Mouse (Mus musculus) embryonic facial prominence, embryonic 13.5 days (tissue): ENCODE data around the gene Tmem132c. TPM values are rescaled to one million over a fixed set of nuclear protein-coding genes. Genes with fewer than 3 reads are reported as not detected.

ENCODE experiments used
- ATAC-seq: fragments of 200-750 bp; cut with Nextera tagmentation; 2 replicates; pipeline ENCODE4 v1.8.0; 2017; ENCODE audit warnings: low read depth; ENCODE audit not compliant: insufficient number of reproducible peaks, insufficient read depth, low FRiP score, low TSS enrichment
- H3K27ac ChIP-seq: fragments of 300-500 bp; sonication (generic); 2 replicates; pipeline ENCODE4 v1.5.1; 2015; ENCODE audit warnings: moderate library complexity, mild to moderate bottlenecking, inconsistent platforms
- H3K27me3 ChIP-seq: fragments of 300-500 bp; sonication (generic); 2 replicates; pipeline ENCODE4 v1.6.1; 2015; ENCODE audit warnings: mild to moderate bottlenecking, inconsistent platforms
- H3K36me3 ChIP-seq: fragments of 300-500 bp; sonication (generic); 2 replicates; pipeline ENCODE4 v1.6.1; 2015; ENCODE audit warnings: mild to moderate bottlenecking, inconsistent platforms
- H3K4me1 ChIP-seq: fragments of 300-500 bp; sonication (generic); 2 replicates; pipeline ENCODE4 v1.6.1; 2015; ENCODE audit warnings: inconsistent platforms
- H3K4me2 ChIP-seq: fragments of 300-500 bp; sonication (generic); 2 replicates; pipeline ENCODE4 v1.6.1; 2015; ENCODE audit warnings: moderate library complexity, mild to moderate bottlenecking, inconsistent platforms
- H3K4me3 ChIP-seq: fragments of 300-500 bp; sonication (generic); 2 replicates; pipeline ENCODE4 v1.5.1; 2015; ENCODE audit warnings: mild to moderate bottlenecking, inconsistent platforms
- H3K9ac ChIP-seq: fragments of 300-500 bp; sonication (generic); 2 replicates; pipeline ENCODE4 v1.6.1; 2015; ENCODE audit warnings: mild to moderate bottlenecking, inconsistent platforms
- H3K9me3 ChIP-seq: fragments of 300-500 bp; sonication (generic); 2 replicates; pipeline ENCODE4 v1.6.1; 2016; ENCODE audit warnings: inconsistent platforms
- WGBS: fragments of 180-500 bp; shearing (Covaris S2); methylation state at CpG from one replicate; pipeline ENCODE4 v1.1.7; 2015; ENCODE audit warnings: mixed read lengths; 5-methylcytosine and 5-hydroxymethylcytosine counted together
- polyA plus RNA-seq: library from polyadenylated mRNA; unstranded; fragments of >200 nt; fragmentation: Nextera tagmentation; extraction: Ambion mirVana; gene quantifications from 2 replicates; pipeline ENCODE4 v1.2.1, GENCODE M21; 2015

The Tmem132c gene
- polyA plus RNA-seq, 1 experiment from 2014 or later, result 55.6 TPM

DNA sequence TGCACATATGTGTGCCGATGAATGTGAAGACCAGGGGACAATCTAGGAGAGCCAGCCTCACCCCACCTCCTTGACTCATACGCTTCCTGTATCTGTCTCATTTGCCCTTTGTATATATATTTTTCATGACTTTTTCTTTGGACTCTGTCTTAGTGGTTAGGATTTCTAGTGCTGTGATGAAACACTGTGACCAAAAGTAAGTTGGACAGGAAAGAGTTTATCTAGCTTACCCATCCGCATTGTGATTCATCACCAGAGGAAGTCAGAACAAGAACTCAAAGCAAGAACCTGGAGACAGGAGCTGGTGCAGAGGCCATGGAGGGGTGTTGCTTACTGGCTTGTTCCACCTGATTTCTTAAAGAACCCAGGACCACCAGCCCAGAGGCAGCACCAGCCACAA lies 250.1 kb downstream of the Tmem132c start:
- Histone ChIP-seq H3K36me3 (peaks cover 6% of the 10 kb centered on the region; the same call in 1 of the 2 replicates), H3K9me3 (no peaks in the 10 kb centered on the region), H3K4me1 (peaks cover 15% of the 10 kb centered on the region; the same call in 1 of the 2 replicates), H3K27me3 (no peaks in the 10 kb centered on the region), H3K27ac (no peak overlapping the region), H3K9ac (no peak overlapping the region), H3K4me3 (no peak overlapping the region), H3K4me2 (no peak overlapping the region)
- 84% methylated on average over 3 of the region's 3 CpGs for WGBS
- ATAC-seq, result no peak

- Histone ChIP-seq H3K4me3 (no peak overlapping the region), H3K9me3 (no peaks in the 10 kb centered on the region; the same call in 1 of the 2 replicates), H3K27me3 (no peaks in the 10 kb centered on the region), H3K27ac (peak overlapping the region; percentile 44; the same call in 1 of the 2 replicates), H3K4me1 (peaks cover 15% of the 10 kb centered on the region; the same call in 1 of the 2 replicates), H3K36me3 (no peaks in the 10 kb centered on the region), H3K9ac (no peak overlapping the region), H3K4me2 (no peak overlapping the region; the same call in 1 of the 2 replicates)
- 39% methylated on average over 7 of the region's 7 CpGs for whole genome bisulfite sequencing
- ATAC-seq, result no peak
Measured at GRCm38 (mm10) chr5:127496895-127497294, 255.3 kb downstream of the Tmem132c start.

DNA sequence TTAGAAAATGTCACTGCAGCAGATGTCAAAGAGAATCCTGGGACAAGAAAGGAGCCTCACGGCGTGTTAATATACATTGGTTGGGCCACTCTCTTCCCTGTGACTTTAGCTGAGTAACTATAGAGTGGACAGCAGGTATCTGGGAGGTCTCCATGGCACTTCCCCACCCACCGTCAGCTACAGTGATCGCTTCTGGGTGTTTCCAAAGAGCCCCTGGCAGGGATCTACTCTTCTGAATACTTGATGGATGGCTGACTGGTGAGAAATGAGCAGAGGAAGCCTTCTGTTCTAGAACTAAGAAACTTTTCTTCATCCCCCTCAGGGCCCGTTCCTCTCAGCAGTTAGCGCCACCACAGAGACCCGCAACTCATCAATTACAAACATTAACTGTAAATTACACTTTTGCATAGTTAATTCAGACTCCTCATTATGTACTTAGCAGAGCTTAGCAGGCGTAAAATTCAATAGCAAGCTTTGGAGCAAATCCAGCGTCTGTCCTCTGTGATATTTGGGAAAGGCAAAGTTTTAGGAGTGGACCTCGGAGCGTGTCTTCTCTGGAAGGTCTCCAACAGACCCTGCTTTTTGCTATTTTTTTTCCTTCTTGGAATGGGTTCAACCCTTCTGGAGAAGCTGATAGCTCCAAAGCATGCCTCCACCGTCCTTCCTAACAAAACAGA lies 257.7 kb downstream of the Tmem132c start:
- ATAC-seq, result no peak
- H3K9me3 ChIP-seq, result peaks cover 4% of the 10 kb centered on the region; the same call in 1 of the 2 replicates
- no peak overlapping the region for H3K4me2 ChIP-seq
- H3K27me3 ChIP-seq, result no peaks in the 10 kb centered on the region
- H3K9ac ChIP-seq, result no peak overlapping the region
- WGBS, result 69% methylated on average over 12 of the region's 12 CpGs
- H3K4me1 ChIP-seq, result peaks cover 15% of the 10 kb centered on the region; the same call in 1 of the 2 replicates
- no peak overlapping the region for H3K27ac ChIP-seq
- H3K4me3 ChIP-seq, result no peak overlapping the region
- H3K36me3 ChIP-seq, result no peaks in the 10 kb centered on the region

GRCm38 (mm10) chr5:127502838-127503237 lies 261.2 kb downstream of the Tmem132c start:
- H3K4me1 ChIP-seq, result 0 out of 2 replicates have a peak, but pooled peaks cover 6% of the 10 kb centered on the region
- no peak overlapping the region for H3K4me2 ChIP-seq
- no peak overlapping the region for H3K27ac ChIP-seq
- H3K27me3 ChIP-seq, result no peaks in the 10 kb centered on the region
- no peak for ATAC-seq
- H3K36me3 ChIP-seq, result peaks cover 12% of the 10 kb centered on the region
- H3K4me3 ChIP-seq, result no peak overlapping the region
- no peak overlapping the region for H3K9ac ChIP-seq
- peaks cover 4% of the 10 kb centered on the region; the same call in 1 of the 2 replicates for H3K9me3 ChIP-seq
- WGBS, result 23% methylated on average over 7 of the region's 7 CpGs

DNA sequence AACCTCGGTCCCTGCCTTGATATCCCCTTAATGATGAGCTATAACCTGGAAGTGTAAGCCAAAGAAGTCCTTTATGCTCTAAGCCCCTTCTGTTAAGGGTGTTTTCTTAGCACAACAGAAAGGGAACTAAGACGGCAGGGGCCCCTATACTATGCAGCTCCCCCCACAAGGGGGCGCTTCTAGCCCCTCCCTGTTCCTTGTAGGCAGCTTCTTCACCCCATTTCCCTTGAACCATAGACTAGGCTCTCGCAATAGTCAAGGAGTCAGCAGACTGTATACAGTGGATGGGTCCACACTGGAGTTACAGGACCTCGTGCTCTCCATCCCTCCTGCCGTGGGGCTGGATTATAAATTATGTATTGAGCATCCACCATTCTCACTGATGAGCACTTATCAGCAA lies 264.1 kb downstream of the Tmem132c start:
- no peak overlapping the region for H3K27ac ChIP-seq
- H3K4me1 ChIP-seq, result no peaks in the 10 kb centered on the region
- no peak for ATAC-seq
- peaks cover 12% of the 10 kb centered on the region for H3K36me3 ChIP-seq
- H3K9me3 ChIP-seq, result 0 out of 2 replicates have a peak, but pooled peaks cover 4% of the 10 kb centered on the region
- H3K27me3 ChIP-seq, result no peaks in the 10 kb centered on the region
- no peak overlapping the region for H3K4me2 ChIP-seq
- H3K9ac ChIP-seq, result no peak overlapping the region
- WGBS, result 70% methylated on average over 6 of the region's 6 CpGs
- no peak overlapping the region for H3K4me3 ChIP-seq

DNA sequence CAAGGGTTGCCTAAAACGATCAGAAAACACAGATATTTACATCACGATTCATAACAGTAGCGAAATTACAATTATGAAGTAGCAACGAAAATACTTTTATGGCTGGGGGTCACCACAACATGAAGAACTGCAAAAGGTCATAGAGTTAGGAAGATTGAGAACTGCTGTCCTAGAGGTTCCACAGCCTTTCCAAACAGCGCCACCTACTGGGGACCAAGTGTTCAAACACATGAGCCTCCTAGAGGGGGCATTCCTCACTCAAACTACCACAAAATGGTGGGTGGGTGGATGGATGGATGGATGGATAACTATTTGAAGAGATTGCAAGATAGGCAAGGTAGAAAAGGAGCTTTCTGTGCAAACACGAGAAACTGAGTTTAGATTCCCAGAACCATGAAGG lies 270.0 kb downstream of the Tmem132c start:
- Histone ChIP-seq H3K36me3 (no peaks in the 10 kb centered on the region; the same call in 1 of the 2 replicates), H3K27ac (no peak overlapping the region), H3K4me3 (no peak overlapping the region), H3K4me1 (peaks cover 9% of the 10 kb centered on the region), H3K9ac (no peak overlapping the region), H3K9me3 (no peaks in the 10 kb centered on the region), H3K27me3 (no peaks in the 10 kb centered on the region), H3K4me2 (no peak overlapping the region)
- no peak for ATAC-seq
- WGBS, result 86% methylated on average over 6 of the region's 6 CpGs

GRCm38 (mm10) chr5:127515960-127516359 lies 274.4 kb downstream of the Tmem132c start:
- Histone ChIP-seq H3K36me3 (no peaks in the 10 kb centered on the region; the same call in 1 of the 2 replicates), H3K4me3 (no peak overlapping the region), H3K9ac (no peak overlapping the region), H3K4me2 (no peak overlapping the region), H3K9me3 (no peaks in the 10 kb centered on the region), H3K27me3 (no peaks in the 10 kb centered on the region), H3K27ac (0 out of 2 replicates have a peak overlapping the region, but pooled peaks have one; percentile 22), H3K4me1 (peaks cover 11% of the 10 kb centered on the region)
- peak; percentile 24; the same call in 1 of the 2 replicates for ATAC-seq
- 61% methylated on average over 9 of the region's 9 CpGs for WGBS

DNA sequence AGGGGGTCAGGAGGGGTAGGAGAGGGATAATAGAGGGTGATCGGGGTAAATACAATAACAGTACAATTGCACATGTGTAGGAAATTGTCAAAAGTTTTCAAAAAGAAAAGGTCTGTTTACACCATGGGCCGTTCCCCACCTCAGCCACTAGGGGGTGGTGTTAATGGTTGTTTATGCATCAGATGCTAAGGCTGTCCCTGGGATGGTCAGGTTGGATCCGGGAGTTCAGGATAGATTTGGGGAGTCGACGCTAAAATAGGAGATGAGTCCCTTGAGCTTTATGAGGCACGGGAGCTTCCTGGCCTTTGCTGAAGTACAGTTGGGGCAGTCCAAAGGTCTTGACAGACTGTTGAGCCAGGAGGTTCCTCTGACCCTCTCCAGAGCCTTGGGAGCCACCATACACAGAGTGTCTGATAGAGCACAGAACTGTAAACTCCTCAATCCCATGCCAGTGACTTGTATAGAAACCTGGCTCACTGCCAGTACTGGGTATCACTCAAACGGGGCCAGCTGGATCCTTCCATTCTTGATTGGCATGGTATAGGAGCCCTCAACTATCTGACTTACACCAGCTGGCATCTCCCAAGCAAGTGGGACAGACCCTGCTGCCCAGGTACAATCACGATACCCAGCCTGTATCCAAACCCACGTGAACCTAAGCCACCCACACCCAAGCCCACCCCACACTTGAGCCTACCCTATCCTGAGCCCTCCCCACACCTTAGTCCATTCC lies 281.3 kb downstream of the Tmem132c start:
- Histone ChIP-seq H3K4me2 (no peak overlapping the region), H3K27ac (no peak overlapping the region), H3K4me3 (no peak overlapping the region), H3K36me3 (no peaks in the 10 kb centered on the region), H3K4me1 (0 out of 2 replicates have a peak, but pooled peaks cover 5% of the 10 kb centered on the region), H3K9ac (no peak overlapping the region), H3K9me3 (no peaks in the 10 kb centered on the region), H3K27me3 (no peaks in the 10 kb centered on the region)
- 63% methylated on average over 9 of the region's 9 CpGs for WGBS
- ATAC-seq, result 0 out of 2 replicates have a peak, but pooled peaks have one; percentile 48

GRCm38 (mm10) chr5:127527344-127527974 lies 285.9 kb downstream of the Tmem132c start:
- WGBS, result 80% methylated on average over 10 of the region's 10 CpGs
- Histone ChIP-seq H3K9ac (no peak overlapping the region), H3K36me3 (no peaks in the 10 kb centered on the region), H3K27me3 (no peaks in the 10 kb centered on the region), H3K27ac (no peak overlapping the region), H3K4me1 (no peaks in the 10 kb centered on the region), H3K4me2 (no peak overlapping the region), H3K4me3 (no peak overlapping the region), H3K9me3 (no peaks in the 10 kb centered on the region)
- ATAC-seq, result no peak

- H3K36me3 ChIP-seq, result no peaks in the 10 kb centered on the region
- no peak overlapping the region for H3K4me3 ChIP-seq
- H3K9me3 ChIP-seq, result no peaks in the 10 kb centered on the region
- no peak overlapping the region for H3K9ac ChIP-seq
- no peaks in the 10 kb centered on the region for H3K27me3 ChIP-seq
- H3K4me2 ChIP-seq, result no peak overlapping the region
- WGBS, result 79% methylated on average over 2 of the region's 2 CpGs
- no peaks in the 10 kb centered on the region for H3K4me1 ChIP-seq
- no peak for ATAC-seq
- no peak overlapping the region for H3K27ac ChIP-seq
Measured at GRCm38 (mm10) chr5:127537508-127537907, 295.9 kb downstream of the Tmem132c start.

DNA sequence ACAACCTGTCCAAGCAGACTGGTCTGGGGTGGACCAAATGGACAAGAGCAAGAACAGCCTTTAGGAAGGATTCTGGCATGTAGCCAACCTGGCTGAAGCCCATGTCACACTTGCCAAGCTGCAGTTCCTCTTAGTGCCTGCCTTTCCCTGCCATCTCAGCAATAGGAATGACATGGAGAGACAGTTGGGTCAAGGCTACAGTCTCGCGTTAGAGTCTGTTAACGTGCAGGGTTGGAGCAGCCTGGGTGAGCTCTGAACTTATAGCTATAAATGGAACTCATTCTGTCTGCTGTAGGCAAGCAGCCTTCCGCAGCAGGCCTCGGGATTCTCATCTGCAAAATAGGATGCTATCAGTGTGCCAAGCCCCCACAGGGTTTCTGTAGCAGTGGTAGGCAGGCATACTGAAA lies 305.0 kb downstream of the Tmem132c start:
- Histone ChIP-seq H3K4me1 (no peaks in the 10 kb centered on the region), H3K27ac (no peak overlapping the region), H3K4me2 (no peak overlapping the region), H3K27me3 (no peaks in the 10 kb centered on the region), H3K9me3 (no peaks in the 10 kb centered on the region), H3K36me3 (no peaks in the 10 kb centered on the region), H3K4me3 (no peak overlapping the region), H3K9ac (no peak overlapping the region)
- ATAC-seq, result no peak
- 90% methylated on average over 5 of the region's 5 CpGs for WGBS
